Mouse (Mus musculus): ENCODE measurements around the gene Esr1.

DNA sequence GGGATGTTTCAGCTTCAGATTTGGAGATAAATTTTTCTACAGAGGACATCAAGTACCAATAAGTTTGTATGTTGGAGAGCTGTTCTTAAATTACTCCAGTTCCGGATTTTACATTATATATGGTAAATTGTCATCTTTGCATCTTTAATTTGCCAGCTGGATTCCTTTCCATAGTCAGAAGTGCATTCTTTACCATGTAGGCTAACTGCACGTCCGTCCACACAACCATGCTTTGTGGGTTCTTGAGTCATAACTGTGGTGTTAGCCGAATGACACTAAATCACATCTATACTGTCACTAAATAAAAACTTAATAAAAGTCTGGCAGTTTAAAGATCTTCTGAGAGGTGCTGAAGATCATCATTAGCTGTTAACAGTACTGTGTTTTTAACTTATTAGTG lies 286.4 kb downstream of the Esr1 start:
- TF ChIP-seq CTCF (IDR thresholded peaks at IDR 0.05; ENCODE audit: low read depth) (no peak), EP300 (IDR thresholded peaks at IDR 0.05; ENCODE audit: low read depth) (no peak)
